8 mouse cellular contexts compared by ENCODE assay signal in genomic region chr6:72379377-72380130, GRCm38 (mm10). TPM values are rescaled to one million over a fixed set of nuclear protein-coding genes. Genes with fewer than 3 reads are reported as not detected.
DNase-seq lines count a peak whose midpoint lies in the region; ATAC-seq and TF ChIP-seq lines count a peak whose summit lies in the region.

No protein-coding gene starts in this region.

- peak overlapping the region; percentile 79 for H3K4me2 ChIP-seq in heart, embryonic 15.5 days
- H3K4me2 ChIP-seq in liver, embryonic 11.5 days = peak overlapping the region; percentile 68
- H3K4me2 ChIP-seq in stomach, postnatal 0 days (replicated peaks; ENCODE audit: low read depth) = peak overlapping the region; percentile 65

- TF ChIP-seq EP300 in stomach, postnatal 0 days (optimal IDR thresholded peaks at IDR 0.05) = no peak

- WGBS in heart, embryonic 15.5 days = 37% methylated on average over 7 of the region's 7 CpGs
- 21% methylated on average over 7 of the region's 7 CpGs for WGBS in liver, embryonic 11.5 days
- 43% methylated on average over 7 of the region's 7 CpGs for WGBS in stomach, postnatal 0 days

- TF ChIP-seq CTCF in stomach, postnatal 0 days (IDR thresholded peaks at IDR 0.05; ENCODE audit: low read depth) = no peak

- DNase-seq in heart, adult 18-20 months = peak; percentile 45 to 50
- no peak for DNase-seq in heart, adult 8-10 months (ENCODE audit: low spot score)
- DNase-seq in liver, embryonic 11.5 days (ENCODE audit: low spot score) = no peak
- DNase-seq in stomach, postnatal 0 days (ENCODE audit: low spot score) = no peak
- DNase-seq in layer of hippocampus, adult 9-10 months (ENCODE audit: low spot score) = no peak
- no peak for DNase-seq in cerebellum, postnatal 14 days

- peak overlapping the region; percentile 82 for H3K27ac ChIP-seq in brown adipose tissue, adult 24 weeks (replicated peaks; ENCODE audit: low read depth, low read length)
- peak overlapping the region; percentile 87 for H3K27ac ChIP-seq in heart, embryonic 15.5 days
- peak overlapping the region; percentile 83 for H3K27ac ChIP-seq in liver, embryonic 11.5 days (ENCODE audit: low read depth, low read length)
- H3K27ac ChIP-seq in stomach, postnatal 0 days (replicated peaks) = peak overlapping the region; percentile 67

- H3K4me3 ChIP-seq in brown adipose tissue, adult 24 weeks (ENCODE audit: insufficient read depth, low read depth, low read length) = peak overlapping the region; percentile 91
- peak overlapping the region; percentile 72 for H3K4me3 ChIP-seq in heart, embryonic 15.5 days
- peak overlapping the region; percentile 78 for H3K4me3 ChIP-seq in liver, embryonic 11.5 days (ENCODE audit: low read depth, low read length)
- peak overlapping the region; percentile 58 for H3K4me3 ChIP-seq in stomach, postnatal 0 days (ENCODE audit: low read depth, low read length)

- H3K9me3 ChIP-seq in heart, embryonic 15.5 days (replicated peaks) = no peaks in the 10 kb centered on the region
- H3K9me3 ChIP-seq in liver, embryonic 11.5 days (ENCODE audit: control insufficient read depth, low read length) = no peaks in the 10 kb centered on the region
- no peaks in the 10 kb centered on the region for H3K9me3 ChIP-seq in stomach, postnatal 0 days (ENCODE audit: control insufficient read depth, low read length)

- H3K4me1 ChIP-seq in brown adipose tissue, adult 24 weeks (ENCODE audit: control insufficient read depth, insufficient read depth, insufficient read length, low read length) = peaks cover 3% of the 10 kb centered on the region; the same call in 1 of the 2 replicates
- peaks cover 18% of the 10 kb centered on the region for H3K4me1 ChIP-seq in heart, embryonic 15.5 days (replicated peaks)
- peaks cover 37% of the 10 kb centered on the region for H3K4me1 ChIP-seq in liver, embryonic 11.5 days (replicated peaks; ENCODE audit: control insufficient read depth, insufficient read depth, low read length)
- H3K4me1 ChIP-seq in stomach, postnatal 0 days (replicated peaks; ENCODE audit: control insufficient read depth, insufficient read depth) = no peaks in the 10 kb centered on the region

- peak overlapping the region; percentile 80 for H3K9ac ChIP-seq in heart, embryonic 15.5 days
- H3K9ac ChIP-seq in liver, embryonic 11.5 days (ENCODE audit: low read depth, low read length) = peak overlapping the region; percentile 80
- H3K9ac ChIP-seq in stomach, postnatal 0 days (ENCODE audit: low read length) = peak overlapping the region; percentile 69

- no peak; the same call in 1 of the 2 replicates for ATAC-seq in heart, embryonic 15.5 days (replicated peaks; ENCODE audit: insufficient number of reproducible peaks, insufficient read depth, low FRiP score, low read depth)
- ATAC-seq in liver, embryonic 11.5 days (replicated peaks; ENCODE audit: low FRiP score) = 0 out of 2 replicates have a peak, but pooled peaks have one; percentile 3
- ATAC-seq in stomach, postnatal 0 days (ENCODE audit: low FRiP score, low TSS enrichment) = 0 out of 2 replicates have a peak, but pooled peaks have one; percentile 1

- no peaks in the 10 kb centered on the region for H3K27me3 ChIP-seq in heart, embryonic 15.5 days
- H3K27me3 ChIP-seq in liver, embryonic 11.5 days (replicated peaks; ENCODE audit: control insufficient read depth, insufficient read depth, low read length) = no peaks in the 10 kb centered on the region
- no peaks in the 10 kb centered on the region for H3K27me3 ChIP-seq in stomach, postnatal 0 days (ENCODE audit: control insufficient read depth, insufficient read depth, low read length)

- peaks cover 1% of the 10 kb centered on the region; the same call in 1 of the 2 replicates for H3K36me3 ChIP-seq in heart, embryonic 15.5 days
- H3K36me3 ChIP-seq in liver, embryonic 11.5 days (ENCODE audit: control insufficient read depth, insufficient read depth, low read length) = no peaks in the 10 kb centered on the region; the same call in 1 of the 2 replicates
- no peaks in the 10 kb centered on the region for H3K36me3 ChIP-seq in stomach, postnatal 0 days (ENCODE audit: control insufficient read depth, insufficient read depth, low read length)

RNA-seq across cellular contexts. Expression of gene Vamp5, which starts 0.7 kb away (rescaled TPM):
- total RNA-seq in heart, adult 18-20 months (2021) = 10 to 100 TPM; 48.9 to 61.5 TPM
- 10 to 100 TPM; 58.0 to 68.1 (median 61.2) TPM for total RNA-seq in heart, adult 8-10 months (2022)
- polyA plus RNA-seq in brown adipose tissue, adult 24 weeks (2012; ENCODE audit: insufficient read depth, insufficient read length, missing spikeins) = 17.5 and 19.1 TPM in 2 replicates
- polyA plus RNA-seq in heart, embryonic 15.5 days (2015; fragmentation: Nextera tagmentation; extraction: Ambion mirVana) = 43.2 and 46.1 TPM in 2 replicates
- 164 and 181 TPM in 2 replicates for polyA plus RNA-seq in liver, embryonic 11.5 days (2014; fragmentation: Nextera tagmentation; extraction: Ambion mirVana)
- 20.2 and 22.2 TPM in 2 replicates for polyA plus RNA-seq in stomach, postnatal 0 days (2015; fragmentation: Nextera tagmentation; extraction: Ambion mirVana)

RNA-seq across cellular contexts. Expression of gene Vamp8, which starts 10.9 kb away (rescaled TPM):
- 10 to 100 TPM; 70.0 to 79.6 TPM for total RNA-seq in heart, adult 18-20 months (2021)
- 10 to 100 TPM; 58.8 to 80.9 (median 70.8) TPM for total RNA-seq in heart, adult 8-10 months (2022)
- 100 and 121 TPM in 2 replicates for polyA plus RNA-seq in brown adipose tissue, adult 24 weeks (2012; ENCODE audit: insufficient read depth, insufficient read length, missing spikeins)
- 123 and 142 TPM in 2 replicates for polyA plus RNA-seq in heart, embryonic 15.5 days (2015; fragmentation: Nextera tagmentation; extraction: Ambion mirVana)
- polyA plus RNA-seq in liver, embryonic 11.5 days (2014; fragmentation: Nextera tagmentation; extraction: Ambion mirVana) = 265 and 274 TPM in 2 replicates
- 368 and 396 TPM in 2 replicates for polyA plus RNA-seq in stomach, postnatal 0 days (2015; fragmentation: Nextera tagmentation; extraction: Ambion mirVana)

RNA-seq across cellular contexts. Expression of gene Rnf181, which starts 12.8 kb away (rescaled TPM):
- total RNA-seq in heart, adult 18-20 months (2021) = 10 to 100 TPM; 37.5 to 41.6 TPM
- 10 to 100 TPM; 39.5 to 49.6 (median 41.5) TPM for total RNA-seq in heart, adult 8-10 months (2022)
- polyA plus RNA-seq in brown adipose tissue, adult 24 weeks (2012; ENCODE audit: insufficient read depth, insufficient read length, missing spikeins) = 87.8 and 96.4 TPM in 2 replicates
- 76.8 and 86.0 TPM in 2 replicates for polyA plus RNA-seq in heart, embryonic 15.5 days (2015; fragmentation: Nextera tagmentation; extraction: Ambion mirVana)
- polyA plus RNA-seq in liver, embryonic 11.5 days (2014; fragmentation: Nextera tagmentation; extraction: Ambion mirVana) = 106 and 112 TPM in 2 replicates
- 136 and 137 TPM in 2 replicates for polyA plus RNA-seq in stomach, postnatal 0 days (2015; fragmentation: Nextera tagmentation; extraction: Ambion mirVana)

RNA-seq across cellular contexts. Expression of gene Tmem150a, which starts 24.3 kb away (rescaled TPM):
- 10 to 100 TPM; 20.0 to 22.6 TPM for total RNA-seq in heart, adult 18-20 months (2021)
- total RNA-seq in heart, adult 8-10 months (2022) = 10 to 100 TPM; 20.4 to 24.3 (median 22.2) TPM
- 8.6 and 10.6 TPM in 2 replicates for polyA plus RNA-seq in brown adipose tissue, adult 24 weeks (2012; ENCODE audit: insufficient read depth, insufficient read length, missing spikeins)
- 11.1 and 12.8 TPM in 2 replicates for polyA plus RNA-seq in heart, embryonic 15.5 days (2015; fragmentation: Nextera tagmentation; extraction: Ambion mirVana)
- 39.5 and 40.3 TPM in 2 replicates for polyA plus RNA-seq in liver, embryonic 11.5 days (2014; fragmentation: Nextera tagmentation; extraction: Ambion mirVana)
- polyA plus RNA-seq in stomach, postnatal 0 days (2015; fragmentation: Nextera tagmentation; extraction: Ambion mirVana) = 7.7 and 8.4 TPM in 2 replicates

RNA-seq across cellular contexts. Expression of gene 0610030E20Rik, which starts 32.4 kb away (rescaled TPM):
- total RNA-seq in heart, adult 18-20 months (2021) = 1 to 10 TPM; 8.4 to 8.5 TPM
- total RNA-seq in heart, adult 8-10 months (2022) = 10 to 100 TPM in 1 of 4 experiments, 1 to 10 TPM in 3; 7.6 to 10.4 (median 8.0) TPM
- 9.7 and 11.7 TPM in 2 replicates for polyA plus RNA-seq in brown adipose tissue, adult 24 weeks (2012; ENCODE audit: insufficient read depth, insufficient read length, missing spikeins)
- 15.6 and 20.0 TPM in 2 replicates for polyA plus RNA-seq in heart, embryonic 15.5 days (2015; fragmentation: Nextera tagmentation; extraction: Ambion mirVana)
- 17.1 and 19.4 TPM in 2 replicates for polyA plus RNA-seq in liver, embryonic 11.5 days (2014; fragmentation: Nextera tagmentation; extraction: Ambion mirVana)
- 19.6 and 20.5 TPM in 2 replicates for polyA plus RNA-seq in stomach, postnatal 0 days (2015; fragmentation: Nextera tagmentation; extraction: Ambion mirVana)

Comparison
In these comparisons a context has a peak if more than half of its experiments do, and no peak if none do; other contexts are left out.
1. DNase-seq: peak in heart, adult 18-20 months (2 of 2); none in heart, adult 8-10 months (single experiment), liver, embryonic 11.5 days (single experiment), stomach, postnatal 0 days (single experiment), layer of hippocampus, adult 9-10 months (single experiment) and cerebellum, postnatal 14 days (0 of 2).
2. Peak in every context shown above with its lines, with median percentiles within 50 percentile points of each other: H3K27ac ChIP-seq, H3K4me3 ChIP-seq, H3K4me2 ChIP-seq and H3K9ac ChIP-seq.